Mouse (Mus musculus) lung, postnatal 0 days (tissue): ENCODE measurements around the gene Slc1a5. TPM values are rescaled to one million over a fixed set of nuclear protein-coding genes. Genes with fewer than 3 reads are reported as not detected.

ENCODE experiments used
- ATAC-seq: fragments of 200-750 bp; cut with Nextera tagmentation; 2 replicates; pipeline ENCODE4 v1.8.0; 2017; ENCODE audit warnings: moderate library complexity
- DNase-seq: peaks from one replicate; pipeline ENCODE4 v3.0.0-alpha.2; 2016; ENCODE audit warnings: low spot score
- H3K27ac ChIP-seq: fragments of 300-500 bp; sonication (generic); 2 replicates; pipeline ENCODE4 v1.5.1; 2014; ENCODE audit warnings: antibody characterized with exemption, mild to moderate bottlenecking, low read length, mixed read lengths
- H3K27me3 ChIP-seq: fragments of 300-500 bp; sonication (generic); replicated peaks from 2 replicates; pipeline ENCODE4 v1.6.1; 2014; ENCODE audit warnings: low read length, mixed read lengths; ENCODE audit not compliant: insufficient read depth
- H3K36me3 ChIP-seq: fragments of 300-500 bp; sonication (generic); 2 replicates; pipeline ENCODE4 v1.6.1; 2014; ENCODE audit warnings: low read length, mixed read lengths; ENCODE audit not compliant: insufficient read depth
- H3K4me1 ChIP-seq: fragments of 300-500 bp; sonication (generic); 2 replicates; pipeline ENCODE4 v1.6.1; 2014; ENCODE audit warnings: antibody characterized with exemption, low read depth, low read length, mixed read lengths; ENCODE audit not compliant: insufficient read depth
- H3K4me2 ChIP-seq: fragments of 300-500 bp; sonication (generic); replicated peaks from 2 replicates; pipeline ENCODE4 v1.6.1; 2014; ENCODE audit warnings: low read depth, mild to moderate bottlenecking, low read length, moderate library complexity, mixed read lengths
- H3K4me3 ChIP-seq: fragments of 300-500 bp; sonication (generic); 2 replicates; pipeline ENCODE4 v1.5.1; 2014; ENCODE audit warnings: low read depth, low read length
- H3K9ac ChIP-seq: fragments of 300-500 bp; sonication (generic); replicated peaks from 2 replicates; pipeline ENCODE4 v1.6.1; 2014; ENCODE audit warnings: low read depth, mild to moderate bottlenecking
- H3K9me3 ChIP-seq: fragments of 300-500 bp; sonication (generic); 2 replicates; pipeline ENCODE4 v1.6.1; 2016; ENCODE audit warnings: low read length, mixed read lengths
- CTCF ChIP-seq: IDR thresholded peaks from 2 replicates; pipeline ENCODE4 v1.5.1; 2016; ENCODE audit warnings: antibody characterized with exemption, mild to moderate bottlenecking
- EP300 ChIP-seq: IDR thresholded peaks from 2 replicates; pipeline ENCODE4 v1.6.1; 2016; ENCODE audit warnings: antibody characterized with exemption, mild to moderate bottlenecking, control low read depth
- WGBS: fragments of 180-500 bp; shearing (Covaris S2); extraction: QIAGEN DNeasy Blood & Tissue Kit; methylation state at CpG from one replicate; pipeline ENCODE4 v1.1.7; 2014; 5-methylcytosine and 5-hydroxymethylcytosine counted together
- polyA plus RNA-seq: library from polyadenylated mRNA; unstranded; fragments of >200 nt; fragmentation: Nextera tagmentation; extraction: Ambion mirVana; gene quantifications from 2 replicates; pipeline ENCODE4 v1.2.1, GENCODE M21; 2015

The Slc1a5 gene
- polyA plus RNA-seq = 176 and 178 TPM in 2 replicates

DNA sequence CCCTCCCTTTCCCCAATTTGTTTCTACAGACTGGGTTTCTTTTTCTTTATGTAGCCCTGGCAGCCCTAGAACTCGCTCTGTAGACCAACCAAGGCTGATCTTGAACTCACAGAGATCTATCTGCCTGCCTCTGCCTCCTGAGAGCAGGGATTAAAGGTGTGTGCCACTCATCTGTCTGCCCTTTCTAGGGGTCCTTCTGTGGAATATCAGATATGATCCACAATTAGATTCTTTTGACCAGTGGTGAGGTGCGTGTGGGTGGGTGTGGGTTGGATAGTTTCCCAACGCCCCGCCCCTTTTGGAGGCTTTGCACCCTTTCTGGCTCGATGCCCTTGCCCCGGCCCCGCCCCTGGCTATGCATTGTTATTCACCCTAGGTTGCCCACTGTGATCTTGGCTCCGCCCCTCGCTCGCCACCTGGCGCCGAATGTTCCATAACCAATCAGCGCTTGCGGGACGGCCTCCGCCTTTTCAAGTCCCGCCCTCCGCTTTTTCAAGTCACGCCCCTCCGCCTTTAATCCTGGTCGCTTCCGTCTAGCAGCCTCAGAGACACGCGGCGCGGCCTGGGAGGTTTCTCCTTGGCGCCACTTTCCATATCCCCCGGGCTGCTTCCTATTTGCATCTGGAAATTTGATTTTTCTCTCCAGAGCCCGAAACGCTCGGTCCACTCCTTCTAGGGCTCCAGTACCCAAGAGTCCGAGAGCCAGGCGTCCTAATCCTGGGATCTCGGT, at the start of gene Slc1a5:
TSS of gene Slc1a5 (plus strand) at position 516 of the 730 bp plus-strand sequence.
- H3K9me3 ChIP-seq = no peaks in the 10 kb centered on the region
- peak within 1 kb of the TSS; percentile 72 for H3K9ac ChIP-seq
- H3K27me3 ChIP-seq = no peaks in the 10 kb centered on the region
- peak within 1 kb of the TSS; percentile 87 for H3K27ac ChIP-seq
- peaks cover 3% of the 10 kb centered on the region; the same call in 1 of the 2 replicates for H3K4me1 ChIP-seq
- peak within 1 kb of the TSS; percentile 97 for H3K4me2 ChIP-seq
- DNase-seq (peak; percentile 99), ATAC-seq (peak; percentile 72)
- H3K4me3 ChIP-seq = peak within 1 kb of the TSS; percentile 76
- WGBS = 3% methylated on average over 34 of the region's 34 CpGs
- no peaks in the 10 kb centered on the region; the same call in 1 of the 2 replicates for H3K36me3 ChIP-seq
- TF ChIP-seq EP300 = no peak; the same call in 1 of the 2 replicates
- peak; percentile 31 for TF ChIP-seq CTCF

DNA sequence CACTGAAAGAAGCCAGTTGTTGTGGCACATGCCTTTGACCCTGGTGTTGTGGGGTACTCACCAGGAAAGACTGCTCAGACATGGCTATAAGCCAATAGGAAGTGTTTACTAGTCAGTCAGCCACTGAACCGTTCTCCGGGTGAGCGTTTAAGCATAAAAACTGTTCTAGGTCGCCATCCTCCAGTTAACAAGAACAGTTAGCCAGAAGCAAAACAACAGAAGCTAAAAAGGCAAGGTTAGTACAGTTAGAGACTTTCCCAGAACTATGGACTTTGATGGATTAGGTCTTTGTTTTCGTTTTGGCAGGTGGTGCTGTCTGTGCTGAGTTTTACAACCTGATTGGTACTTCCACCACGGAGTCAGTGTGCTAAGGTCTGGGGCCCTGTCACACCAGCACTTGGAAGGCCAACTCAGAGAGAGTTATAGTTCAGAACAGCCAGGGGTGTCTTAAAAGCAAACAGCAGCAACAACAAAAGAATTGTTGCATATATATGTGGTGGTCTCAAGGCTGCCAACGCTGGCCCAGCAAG, 49.2 kb upstream of the Slc1a5 start:
- H3K4me1 ChIP-seq = no peaks in the 10 kb centered on the region
- DNase-seq (no peak), ATAC-seq (no peak)
- H3K27me3 ChIP-seq = no peaks in the 10 kb centered on the region
- no peak for TF ChIP-seq CTCF
- no peak for TF ChIP-seq EP300
- no peak overlapping the region for H3K27ac ChIP-seq
- no peak overlapping the region for H3K9ac ChIP-seq
- H3K9me3 ChIP-seq = no peaks in the 10 kb centered on the region
- no peak overlapping the region for H3K4me3 ChIP-seq
- WGBS = 40% methylated on average over 7 of the region's 7 CpGs
- H3K4me2 ChIP-seq = no peak overlapping the region
- H3K36me3 ChIP-seq = no peaks in the 10 kb centered on the region

DNA sequence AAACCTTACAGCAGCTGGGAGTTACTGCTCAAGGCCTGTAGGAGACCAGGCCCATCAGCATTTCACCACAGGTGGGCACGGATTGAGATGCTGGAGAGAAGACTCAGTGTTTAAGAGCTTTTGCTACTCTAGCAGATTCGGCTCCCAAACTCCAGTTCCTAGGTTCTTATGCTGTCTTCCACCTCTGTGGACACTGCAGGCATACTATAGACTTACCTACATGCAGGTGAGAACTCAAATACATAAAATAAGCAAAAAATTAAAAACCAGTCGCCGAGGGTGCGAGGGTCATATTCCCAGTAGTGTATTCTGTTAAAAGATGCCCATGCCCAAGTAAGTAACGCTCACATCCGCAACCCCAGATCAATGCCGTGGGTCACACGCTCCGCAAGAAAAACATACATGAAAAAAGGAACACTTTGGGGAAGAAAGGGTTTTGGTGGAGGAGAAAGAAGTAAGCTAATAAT, 43.5 kb upstream of the Slc1a5 start:
- ATAC-seq = no peak
- DNase-seq = no peak
- no peaks in the 10 kb centered on the region for H3K27me3 ChIP-seq
- WGBS = 35% methylated on average over 10 of the region's 10 CpGs
- H3K9me3 ChIP-seq = no peaks in the 10 kb centered on the region
- H3K4me3 ChIP-seq = no peak overlapping the region
- H3K27ac ChIP-seq = no peak overlapping the region
- peak overlapping the region; percentile 62; the same call in 1 of the 2 replicates for H3K4me2 ChIP-seq
- TF ChIP-seq CTCF (no peak), EP300 (no peak)
- H3K36me3 ChIP-seq = no peaks in the 10 kb centered on the region
- peaks cover 12% of the 10 kb centered on the region; the same call in 1 of the 2 replicates for H3K4me1 ChIP-seq
- H3K9ac ChIP-seq = no peak overlapping the region

DNA sequence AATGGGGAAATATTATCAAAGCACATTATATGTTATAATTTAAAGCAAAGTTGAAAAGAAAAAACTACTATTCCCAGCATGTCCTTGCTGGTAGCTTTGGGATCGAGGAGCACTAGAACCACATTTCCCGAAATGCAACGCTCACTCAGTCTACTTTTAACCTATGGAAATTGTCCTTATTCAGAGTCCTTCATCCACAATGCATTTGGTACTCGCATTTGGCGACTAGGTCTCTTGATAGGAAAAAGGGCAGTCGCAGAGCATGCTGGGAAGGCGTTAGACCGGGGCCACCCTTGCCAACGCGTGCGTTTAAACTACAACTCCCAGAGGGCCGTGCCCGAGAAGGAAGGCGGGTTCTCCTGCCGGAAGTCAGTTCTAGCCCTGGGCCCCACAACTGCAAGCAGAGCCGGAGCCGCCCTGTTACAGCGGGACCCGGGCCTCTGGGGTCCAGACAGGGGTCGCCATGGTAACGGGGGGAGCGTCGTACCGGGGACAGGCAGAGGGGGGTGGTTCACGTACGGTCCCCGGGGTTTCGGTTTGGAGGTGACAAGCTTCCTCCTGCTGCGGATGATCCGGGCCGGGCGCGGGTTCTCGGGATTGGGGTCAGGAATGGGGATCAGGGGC, 43.0 kb upstream of the Slc1a5 start, which contains the start of gene Ap2s1:
TSS of gene Ap2s1 (plus strand) at position 338 of the 624 bp plus-strand sequence.
- ATAC-seq (peak; percentile 98), DNase-seq (peak; percentile 99)
- no peak for TF ChIP-seq CTCF
- TF ChIP-seq EP300 = no peak
- WGBS = under 1% methylated on average over 33 of the region's 34 CpGs
- Histone ChIP-seq H3K9me3 (no peaks in the 10 kb centered on the region), H3K27me3 (no peaks in the 10 kb centered on the region), H3K4me1 (peaks cover 12% of the 10 kb centered on the region; the same call in 1 of the 2 replicates), H3K36me3 (no peaks in the 10 kb centered on the region), H3K27ac (peak within 1 kb of the TSS; percentile 51; the same call in 1 of the 2 replicates), H3K4me3 (peak within 1 kb of the TSS; percentile 72), H3K9ac (peak within 1 kb of the TSS; percentile 84), H3K4me2 (peak within 1 kb of the TSS; percentile 62)

DNA sequence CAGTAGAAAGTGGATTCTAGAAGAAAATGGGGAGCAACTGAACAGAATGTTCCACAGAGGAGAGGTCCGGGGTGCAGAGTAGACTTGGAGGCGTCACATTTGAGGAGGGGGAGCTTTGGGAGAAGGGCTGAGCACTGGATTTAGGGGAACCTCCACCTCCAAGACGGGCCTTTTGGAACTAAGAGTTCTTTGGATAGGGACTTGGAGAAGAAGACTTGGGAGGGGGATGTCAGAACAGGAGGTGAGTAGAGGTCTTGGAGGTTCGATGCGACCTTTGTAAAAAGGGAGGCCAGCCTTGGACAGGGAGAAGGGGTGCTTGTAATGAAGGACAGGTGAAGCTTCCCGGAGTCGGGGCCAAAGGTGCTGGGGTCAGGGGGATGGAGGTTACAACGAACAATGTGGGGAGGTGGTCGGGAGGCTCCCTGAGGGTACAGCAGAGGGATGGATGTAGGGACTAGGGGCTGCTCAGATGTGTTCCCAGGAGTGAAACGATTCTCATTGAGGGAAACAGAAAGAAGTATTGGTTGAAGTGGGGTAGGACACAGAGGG, 42.0 kb upstream of the Slc1a5 start:
- Histone ChIP-seq H3K27me3 (no peaks in the 10 kb centered on the region), H3K4me2 (peak overlapping the region; percentile 62), H3K27ac (peak overlapping the region; percentile 51; the same call in 1 of the 2 replicates), H3K36me3 (peaks cover 4% of the 10 kb centered on the region; the same call in 1 of the 2 replicates), H3K4me3 (peak overlapping the region; percentile 72), H3K9ac (peak overlapping the region; percentile 84), H3K4me1 (peaks cover 12% of the 10 kb centered on the region; the same call in 1 of the 2 replicates), H3K9me3 (no peaks in the 10 kb centered on the region)
- ATAC-seq (no peak), DNase-seq (no peak)
- TF ChIP-seq EP300 = no peak
- TF ChIP-seq CTCF = no peak
- WGBS = 42% methylated on average over 10 of the region's 10 CpGs
